Mouse (Mus musculus) hindbrain, postnatal 0 days (tissue): ENCODE measurements around the gene Stard5. TPM values are rescaled to one million over a fixed set of nuclear protein-coding genes. Genes with fewer than 3 reads are reported as not detected.

ENCODE experiments used
- ATAC-seq: fragments of 200-750 bp; cut with Nextera tagmentation; 2 replicates; pipeline ENCODE4 v1.8.0; 2017; ENCODE audit warnings: mild to moderate bottlenecking, moderate TSS enrichment, moderate library complexity
- DNase-seq: peaks from one replicate; pipeline ENCODE4 v3.0.0-alpha.2; 2015; ENCODE audit warnings: low spot score
- H3K27ac ChIP-seq: fragments of 300-500 bp; sonication (generic); 2 replicates; pipeline ENCODE4 v1.5.1; 2014; ENCODE audit warnings: mild to moderate bottlenecking
- H3K27me3 ChIP-seq: fragments of 300-500 bp; sonication (generic); 2 replicates; pipeline ENCODE4 v1.6.1; 2014; ENCODE audit warnings: low read length, mixed read lengths; ENCODE audit not compliant: insufficient read depth
- H3K36me3 ChIP-seq: fragments of 300-500 bp; sonication (generic); 2 replicates; pipeline ENCODE4 v1.6.1; 2014; ENCODE audit warnings: low read length, mixed read lengths; ENCODE audit not compliant: insufficient read depth
- H3K4me1 ChIP-seq: fragments of 300-500 bp; sonication (generic); 2 replicates; pipeline ENCODE4 v1.6.1; 2014; ENCODE audit warnings: antibody characterized with exemption, low read length, mixed read lengths; ENCODE audit not compliant: insufficient read depth
- H3K4me2 ChIP-seq: fragments of 300-500 bp; sonication (generic); 2 replicates; pipeline ENCODE4 v1.6.1; 2014; ENCODE audit warnings: low read depth, mild to moderate bottlenecking, low read length, moderate library complexity, mixed read lengths
- H3K4me3 ChIP-seq: fragments of 300-500 bp; sonication (generic); 2 replicates; pipeline ENCODE4 v1.5.1; 2014; ENCODE audit warnings: low read length
- H3K9ac ChIP-seq: fragments of 300-500 bp; sonication (generic); replicated peaks from 2 replicates; pipeline ENCODE4 v1.6.1; 2014; ENCODE audit warnings: mild to moderate bottlenecking, low read length, moderate library complexity, mixed read lengths
- H3K9me3 ChIP-seq: fragments of 300-500 bp; sonication (generic); 2 replicates; pipeline ENCODE4 v1.6.1; 2016; ENCODE audit warnings: low read length, mixed read lengths
- CTCF ChIP-seq: IDR thresholded peaks from 2 replicates; pipeline ENCODE4 v1.5.1; 2016; ENCODE audit warnings: antibody characterized with exemption, control low read depth, low read depth
- WGBS: fragments of 180-500 bp; shearing (Covaris S2); extraction: QIAGEN DNeasy Blood & Tissue Kit; methylation state at CpG from one replicate; pipeline ENCODE4 v1.1.7; 2014; 5-methylcytosine and 5-hydroxymethylcytosine counted together
- polyA plus RNA-seq: library from polyadenylated mRNA; unstranded; fragments of >200 nt; fragmentation: Nextera tagmentation; extraction: Ambion mirVana; gene quantifications from 2 replicates; pipeline ENCODE4 v1.2.1, GENCODE M21; 2015
- total RNA-seq: library from RNA; depleted of rRNA; stranded (reverse); fragments of >200 nt; gene quantifications from 2 replicates; pipeline ENCODE4 v1.2.3, GENCODE M21; 2014

Gene Stard5
- total and polyA plus RNA-seq, 2 experiments from 2014 or later: 6.6 to 7.5 TPM

DNA sequence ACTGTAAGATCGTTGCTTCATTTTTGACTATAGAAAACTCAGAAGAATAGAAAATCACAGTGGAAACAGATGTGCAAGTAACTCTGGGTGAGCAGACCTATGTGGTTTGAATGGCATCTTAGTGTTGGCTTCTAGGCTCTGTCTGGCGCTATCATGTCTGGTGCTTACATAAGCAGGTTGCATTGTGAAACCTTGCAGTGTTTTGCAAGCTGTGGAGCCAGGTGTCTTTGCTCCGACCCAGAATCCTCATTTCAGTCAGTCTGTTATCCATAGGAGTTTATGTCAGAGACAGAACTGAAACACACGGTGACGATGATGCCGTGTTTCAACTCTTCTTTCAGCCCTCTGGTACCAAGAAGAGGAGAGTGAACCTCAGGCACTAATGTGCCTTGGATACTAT, 2.1 kb downstream of the Stard5 start:
- ATAC-seq: no peak
- 86% methylated on average over 6 of the region's 6 CpGs for WGBS

GRCm38 (mm10) chr7:83635726-83636125, 4.0 kb downstream of the Stard5 start:
- peak; percentile 68 for DNase-seq
- no peak for ATAC-seq
- 45% methylated on average over 2 of the region's 2 CpGs for WGBS

More for the DNA sequence above, 2.1 kb downstream of the Stard5 start:
- Histone ChIP-seq H3K27ac (no peak overlapping the region), H3K27me3 (no peaks in the 10 kb centered on the region), H3K4me2 (no peak overlapping the region), H3K36me3 (no peaks in the 10 kb centered on the region), H3K9ac (no peak overlapping the region), H3K9me3 (no peaks in the 10 kb centered on the region), H3K4me1 (peaks cover 15% of the 10 kb centered on the region; the same call in 1 of the 2 replicates), H3K4me3 (no peak overlapping the region)
- no peak for TF ChIP-seq CTCF
- no peak for DNase-seq

GRCm38 (mm10) chr7:83636425-83636824, 4.7 kb downstream of the Stard5 start:
- H3K4me1 ChIP-seq: peaks cover 2% of the 10 kb centered on the region; the same call in 1 of the 2 replicates
- WGBS: 81% methylated on average over 8 of the region's 8 CpGs
- DNase-seq: no peak
- ATAC-seq: no peak
- H3K36me3 ChIP-seq: no peaks in the 10 kb centered on the region
- no peak overlapping the region for H3K4me2 ChIP-seq
- no peak overlapping the region for H3K27ac ChIP-seq
- H3K4me3 ChIP-seq: no peak overlapping the region
- H3K27me3 ChIP-seq: no peaks in the 10 kb centered on the region
- no peak for TF ChIP-seq CTCF
- H3K9ac ChIP-seq: no peak overlapping the region
- H3K9me3 ChIP-seq: no peaks in the 10 kb centered on the region

More at GRCm38 (mm10) chr7:83635726-83636125, 4.0 kb downstream of the Stard5 start:
- TF ChIP-seq CTCF: no peak
- no peaks in the 10 kb centered on the region for H3K36me3 ChIP-seq
- H3K9me3 ChIP-seq: no peaks in the 10 kb centered on the region
- no peak overlapping the region for H3K9ac ChIP-seq
- H3K4me3 ChIP-seq: no peak overlapping the region
- H3K4me1 ChIP-seq: peaks cover 9% of the 10 kb centered on the region; the same call in 1 of the 2 replicates
- H3K27ac ChIP-seq: no peak overlapping the region
- no peaks in the 10 kb centered on the region for H3K27me3 ChIP-seq
- H3K4me2 ChIP-seq: no peak overlapping the region

GRCm38 (mm10) chr7:83637781-83638583, 6.2 kb downstream of the Stard5 start:
- Histone ChIP-seq H3K4me2 (no peak overlapping the region), H3K4me1 (no peaks in the 10 kb centered on the region), H3K27me3 (no peaks in the 10 kb centered on the region), H3K9ac (no peak overlapping the region), H3K27ac (no peak overlapping the region), H3K9me3 (no peaks in the 10 kb centered on the region), H3K36me3 (no peaks in the 10 kb centered on the region), H3K4me3 (no peak overlapping the region)
- ATAC-seq: no peak
- TF ChIP-seq CTCF: no peak
- WGBS: 91% methylated on average over 8 of the region's 8 CpGs
- DNase-seq: no peak

DNA sequence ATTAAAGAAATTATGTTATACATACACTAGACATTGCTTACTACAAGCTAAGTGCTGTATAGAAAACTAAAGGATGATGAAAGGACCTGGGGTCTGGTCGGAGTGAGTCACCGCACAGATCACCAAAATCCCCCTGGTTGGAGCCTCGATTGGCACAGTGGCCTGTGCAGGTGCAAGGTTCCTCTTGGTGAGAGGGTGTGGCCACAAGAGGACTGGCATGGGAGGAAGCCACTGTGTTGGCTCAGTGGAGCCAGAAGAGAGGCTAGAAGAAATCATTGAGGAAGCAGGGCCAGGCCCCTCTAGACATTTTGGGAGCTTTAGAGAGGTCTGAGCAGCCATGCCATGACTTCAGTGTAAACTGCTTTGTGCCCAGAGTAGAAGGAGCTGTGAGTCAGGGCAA, 7.3 kb downstream of the Stard5 start:
- no peak for DNase-seq
- no peaks in the 10 kb centered on the region for H3K36me3 ChIP-seq
- no peaks in the 10 kb centered on the region for H3K27me3 ChIP-seq
- ATAC-seq: no peak
- H3K4me1 ChIP-seq: no peaks in the 10 kb centered on the region
- no peaks in the 10 kb centered on the region for H3K9me3 ChIP-seq
- H3K27ac ChIP-seq: no peak overlapping the region
- no peak overlapping the region for H3K4me3 ChIP-seq
- H3K9ac ChIP-seq: no peak overlapping the region
- 84% methylated on average over 3 of the region's 3 CpGs for WGBS
- no peak for TF ChIP-seq CTCF
- no peak overlapping the region for H3K4me2 ChIP-seq

- Histone ChIP-seq H3K4me1 (no peaks in the 10 kb centered on the region), H3K9ac (no peak overlapping the region), H3K36me3 (no peaks in the 10 kb centered on the region), H3K27me3 (no peaks in the 10 kb centered on the region), H3K4me3 (no peak overlapping the region), H3K9me3 (no peaks in the 10 kb centered on the region), H3K27ac (no peak overlapping the region), H3K4me2 (no peak overlapping the region)
- DNase-seq (no peak), ATAC-seq (no peak)
- WGBS: 92% methylated on average over 5 of the region's 5 CpGs
- TF ChIP-seq CTCF: no peak
Observed at GRCm38 (mm10) chr7:83640581-83640980, 8.8 kb downstream of the Stard5 start.

DNA sequence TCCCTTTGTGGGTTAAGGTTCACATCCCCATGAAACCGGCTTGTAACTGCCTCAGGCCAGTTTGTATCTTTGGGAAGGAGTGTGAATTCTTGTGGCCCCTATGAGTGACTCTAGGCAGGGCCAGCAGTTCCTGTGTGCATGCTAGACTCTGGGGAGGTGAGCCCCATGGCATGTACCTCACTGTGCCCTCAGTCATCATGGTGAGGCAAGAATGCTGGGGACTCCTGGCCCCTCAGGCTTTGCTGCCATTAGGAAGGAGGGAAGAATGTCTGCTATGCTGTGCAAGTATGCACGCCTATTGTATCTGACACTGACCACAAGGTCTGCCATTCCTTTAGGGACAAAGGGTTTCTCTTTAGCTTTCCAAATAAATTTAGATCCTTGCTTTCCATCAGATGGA, 9.4 kb downstream of the Stard5 start:
- H3K9ac ChIP-seq: no peak overlapping the region
- 64% methylated on average over 2 of the region's 2 CpGs for WGBS
- H3K36me3 ChIP-seq: no peaks in the 10 kb centered on the region
- no peak overlapping the region for H3K4me2 ChIP-seq
- no peak for DNase-seq
- H3K4me1 ChIP-seq: no peaks in the 10 kb centered on the region
- no peaks in the 10 kb centered on the region for H3K27me3 ChIP-seq
- no peak overlapping the region for H3K27ac ChIP-seq
- H3K4me3 ChIP-seq: no peak overlapping the region
- no peak for ATAC-seq
- H3K9me3 ChIP-seq: no peaks in the 10 kb centered on the region
- no peak for TF ChIP-seq CTCF
